Mouse (Mus musculus): ENCODE results near the gene Echdc1. TPM values are rescaled to one million over a fixed set of nuclear protein-coding genes. Genes with fewer than 3 reads are reported as not detected.

The Echdc1 gene
- total RNA-seq, 2 experiments from 2014 or later: 24.1 to 65.5 TPM

GRCm38 (mm10) chr10:29394890-29395289 is 81.9 kb downstream of the Echdc1 start:
- ATAC-seq (replicated peaks; ENCODE audit: low FRiP score, low TSS enrichment, poor library complexity, severe bottlenecking): peak; percentile 79

Other genes starting within 250 kb of the Echdc1 start
- gene Soga3, start 169.3 kb upstream of the Echdc1 start, total RNA-seq (2014; fragmentation: Nextera tagmentation): not detected in 2 replicates
- gene Soga3, start 169.3 kb upstream of the Echdc1 start, total RNA-seq (2017): not detected in 2 replicates
- gene Gm49353, start 114.2 kb upstream of the Echdc1 start, total RNA-seq (2014; fragmentation: Nextera tagmentation): not detected in 2 replicates
- not detected in 2 replicates for gene Gm49353, start 114.2 kb upstream of the Echdc1 start, total RNA-seq (2017)
- not detected in 2 replicates for gene 9330159F19Rik, start 101.6 kb upstream of the Echdc1 start, total RNA-seq (2014; fragmentation: Nextera tagmentation)
- not detected in 2 replicates for gene 9330159F19Rik, start 101.6 kb upstream of the Echdc1 start, total RNA-seq (2017)
- 25.3 and 36.4 TPM in 2 replicates for gene Rnf146, start 49.3 kb downstream of the Echdc1 start, total RNA-seq (2014; fragmentation: Nextera tagmentation)
- 51.3 and 61.2 TPM in 2 replicates for gene Rnf146, start 49.3 kb downstream of the Echdc1 start, total RNA-seq (2017)
- not detected in 2 replicates for gene Rspo3, start 222.7 kb downstream of the Echdc1 start, total RNA-seq (2014; fragmentation: Nextera tagmentation)
- not detected in 2 replicates for gene Rspo3, start 222.7 kb downstream of the Echdc1 start, total RNA-seq (2017)